Mouse (Mus musculus): ENCODE results near the gene Mfsd4a. TPM values are rescaled to one million over a fixed set of nuclear protein-coding genes. Genes with fewer than 3 reads are reported as not detected.

The Mfsd4a gene
- polyA plus RNA-seq, 1 experiment from 2014 or later, result 8.6 TPM

DNA sequence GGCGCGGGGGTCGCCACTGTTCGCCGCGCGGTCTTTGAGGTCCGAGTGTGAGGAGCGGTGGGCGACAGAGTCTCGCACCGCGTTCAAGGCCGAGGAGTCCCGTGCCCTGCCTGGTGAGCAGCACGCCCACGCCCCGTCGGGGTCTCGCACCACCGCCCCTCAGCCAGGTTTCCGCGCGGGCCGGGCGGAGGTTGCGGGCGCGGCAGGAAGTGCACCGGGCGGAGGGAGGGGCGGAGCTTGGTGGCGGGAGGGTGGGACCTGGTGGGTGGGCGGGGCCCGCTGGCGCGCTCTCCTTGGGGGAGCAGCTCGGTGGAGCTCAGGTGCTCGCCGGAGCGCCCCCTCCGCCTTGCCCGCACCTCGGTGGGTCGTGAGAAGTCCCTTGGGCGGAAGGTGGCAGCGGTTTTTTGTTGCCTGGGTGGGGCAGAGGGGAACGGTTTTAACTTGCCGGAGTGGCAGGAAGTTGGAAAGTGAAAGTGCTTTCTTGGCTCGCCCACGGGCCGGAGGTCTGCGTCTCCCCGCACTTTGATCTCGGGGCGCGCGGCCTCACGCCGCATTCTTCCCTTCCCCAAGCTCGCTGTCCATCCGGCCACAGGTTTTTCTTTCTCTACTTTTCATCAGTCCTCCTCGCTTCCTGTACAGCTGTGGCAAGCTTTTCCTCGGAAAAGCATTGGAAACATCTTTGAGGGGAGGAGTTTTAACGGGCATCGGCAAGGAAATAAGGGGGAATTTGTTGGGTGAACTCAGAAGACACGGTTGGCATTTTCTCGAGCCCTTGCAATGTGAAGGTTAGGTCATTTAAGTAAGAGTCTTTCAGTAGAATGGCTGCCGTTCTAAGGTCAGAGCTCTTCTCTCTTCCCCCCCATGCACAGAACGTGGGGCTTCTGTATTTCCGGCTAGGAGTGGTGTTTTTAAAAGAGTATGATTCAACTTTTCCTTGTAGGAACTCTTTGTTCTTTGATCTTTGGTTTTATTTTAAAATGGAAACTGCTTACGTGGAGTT lies 59.7 kb downstream of the Mfsd4a start:
- peak; percentile 88 for ATAC-seq (ENCODE audit: insufficient number of reproducible peaks, low FRiP score, low TSS enrichment, low read depth)
- Histone ChIP-seq H3K36me3 (ENCODE audit: control insufficient read depth, insufficient read depth, low read length) (no peaks in the 10 kb centered on the region), H3K9me3 (ENCODE audit: control insufficient read depth, low read length) (no peaks in the 10 kb centered on the region), H3K9ac (ENCODE audit: low read length) (peak overlapping the region; percentile 70), H3K4me2 (ENCODE audit: low read depth, severe bottlenecking) (peak overlapping the region; percentile 65), H3K27ac (replicated peaks; ENCODE audit: low read depth, low read length) (peak overlapping the region; percentile 95), H3K4me3 (ENCODE audit: low read depth, low read length) (peak overlapping the region; percentile 58), H3K27me3 (ENCODE audit: control insufficient read depth, insufficient read depth, low read length) (no peaks in the 10 kb centered on the region), H3K4me1 (ENCODE audit: control insufficient read depth, insufficient read depth, low read length) (peaks cover 6% of the 10 kb centered on the region)
- under 1% methylated on average over 61 of the region's 72 CpGs for WGBS
- DNase-seq (ENCODE audit: low spot score), result peak; percentile 93

DNA sequence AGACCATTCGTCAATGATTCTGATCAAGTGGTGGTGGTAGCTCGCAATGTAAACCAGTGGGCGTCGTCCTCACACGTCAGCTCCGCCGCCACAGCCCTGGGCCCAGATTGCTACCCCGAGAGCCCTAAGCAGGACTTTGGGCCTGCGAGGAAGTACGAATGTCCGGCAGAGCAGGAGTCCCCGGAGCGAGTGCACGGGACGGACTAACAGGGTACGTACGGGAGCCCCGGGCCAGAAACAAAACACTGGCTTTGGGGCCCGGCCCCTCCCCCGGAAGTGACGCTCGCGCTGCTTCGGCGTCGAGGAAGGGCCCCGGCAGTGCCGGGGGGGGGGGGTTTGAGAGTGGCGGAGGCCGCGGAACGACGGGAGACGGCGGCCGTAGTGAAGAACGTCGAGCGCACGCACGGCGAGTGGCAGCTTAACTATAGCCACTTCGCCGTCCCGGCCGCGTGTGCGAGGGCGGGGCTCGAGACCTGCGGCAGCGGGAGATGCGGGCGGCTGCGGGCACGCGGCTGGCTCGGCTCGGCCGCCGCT lies 60.5 kb downstream of the Mfsd4a start, which contains the start of gene Elk4:
Elk4 (plus strand) TSS at position 326 of the 534 bp plus-strand sequence.
- ATAC-seq (ENCODE audit: insufficient number of reproducible peaks, low FRiP score, low TSS enrichment, low read depth) (peak; percentile 85), DNase-seq (ENCODE audit: low spot score) (peak; percentile 95)
- Histone ChIP-seq H3K4me2 (ENCODE audit: low read depth, severe bottlenecking) (peak within 1 kb of the TSS; percentile 65), H3K4me1 (ENCODE audit: control insufficient read depth, insufficient read depth, low read length) (peaks cover 6% of the 10 kb centered on the region), H3K9ac (ENCODE audit: low read length) (peak within 1 kb of the TSS; percentile 70), H3K27me3 (ENCODE audit: control insufficient read depth, insufficient read depth, low read length) (no peaks in the 10 kb centered on the region), H3K9me3 (ENCODE audit: control insufficient read depth, low read length) (no peaks in the 10 kb centered on the region), H3K36me3 (ENCODE audit: control insufficient read depth, insufficient read depth, low read length) (no peaks in the 10 kb centered on the region), H3K27ac (replicated peaks; ENCODE audit: low read depth, low read length) (peak within 1 kb of the TSS; percentile 95), H3K4me3 (ENCODE audit: low read depth, low read length) (peak within 1 kb of the TSS; percentile 58)
- WGBS, result under 1% methylated on average over 57 of the region's 61 CpGs

GRCm38 (mm10) chr1:132006721-132007120 lies 61.1 kb downstream of the Mfsd4a start:
- Histone ChIP-seq H3K9ac (ENCODE audit: low read length) (no peak overlapping the region), H3K27me3 (ENCODE audit: control insufficient read depth, insufficient read depth, low read length) (no peaks in the 10 kb centered on the region), H3K27ac (replicated peaks; ENCODE audit: low read depth, low read length) (no peak overlapping the region; the same call in 1 of the 2 replicates), H3K4me2 (ENCODE audit: low read depth, severe bottlenecking) (peak overlapping the region; percentile 65; the same call in 1 of the 2 replicates), H3K36me3 (ENCODE audit: control insufficient read depth, insufficient read depth, low read length) (no peaks in the 10 kb centered on the region), H3K4me1 (ENCODE audit: control insufficient read depth, insufficient read depth, low read length) (peaks cover 6% of the 10 kb centered on the region), H3K4me3 (ENCODE audit: low read depth, low read length) (peak overlapping the region; percentile 58), H3K9me3 (ENCODE audit: control insufficient read depth, low read length) (no peaks in the 10 kb centered on the region)
- ATAC-seq (ENCODE audit: insufficient number of reproducible peaks, low FRiP score, low TSS enrichment, low read depth) (no peak), DNase-seq (ENCODE audit: low spot score) (no peak)
- 36% methylated on average over 5 of the region's 5 CpGs for WGBS

GRCm38 (mm10) chr1:132006046-132006445 lies 61.8 kb downstream of the Mfsd4a start:
- Histone ChIP-seq H3K9ac (ENCODE audit: low read length) (no peak overlapping the region), H3K4me2 (ENCODE audit: low read depth, severe bottlenecking) (no peak overlapping the region), H3K36me3 (ENCODE audit: control insufficient read depth, insufficient read depth, low read length) (no peaks in the 10 kb centered on the region), H3K4me1 (ENCODE audit: control insufficient read depth, insufficient read depth, low read length) (peaks cover 6% of the 10 kb centered on the region), H3K27me3 (ENCODE audit: control insufficient read depth, insufficient read depth, low read length) (no peaks in the 10 kb centered on the region), H3K4me3 (ENCODE audit: low read depth, low read length) (no peak overlapping the region), H3K9me3 (ENCODE audit: control insufficient read depth, low read length) (no peaks in the 10 kb centered on the region), H3K27ac (replicated peaks; ENCODE audit: low read depth, low read length) (no peak overlapping the region)
- 89% methylated on average over 3 of the region's 3 CpGs for WGBS
- ATAC-seq (ENCODE audit: insufficient number of reproducible peaks, low FRiP score, low TSS enrichment, low read depth) (no peak), DNase-seq (ENCODE audit: low spot score) (no peak)

DNA sequence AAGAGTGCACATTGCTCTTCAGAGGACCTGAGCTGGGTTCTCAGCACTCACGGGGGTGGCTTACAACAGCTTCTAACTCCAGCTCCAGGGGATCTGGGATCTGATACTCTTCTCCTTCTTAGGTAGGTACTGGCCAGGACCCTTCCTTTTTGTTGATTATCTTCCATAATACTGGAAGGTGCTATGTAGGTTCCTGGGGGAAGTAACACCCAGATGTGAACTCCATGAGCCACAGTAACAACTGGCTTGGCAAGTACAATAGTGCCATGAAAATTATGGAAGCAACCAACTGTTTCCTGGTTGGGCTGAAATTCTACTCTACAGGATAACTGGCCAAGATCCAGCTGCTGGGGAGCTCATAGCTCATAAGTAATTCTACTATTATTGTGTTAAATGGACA lies 62.4 kb downstream of the Mfsd4a start:
- H3K27me3 ChIP-seq (ENCODE audit: control insufficient read depth, insufficient read depth, low read length), result no peaks in the 10 kb centered on the region
- H3K4me1 ChIP-seq (ENCODE audit: control insufficient read depth, insufficient read depth, low read length), result peaks cover 6% of the 10 kb centered on the region
- no peaks in the 10 kb centered on the region for H3K9me3 ChIP-seq (ENCODE audit: control insufficient read depth, low read length)
- 82% methylated on average over 1 of the region's 1 CpGs for WGBS
- DNase-seq (ENCODE audit: low spot score), result no peak
- no peaks in the 10 kb centered on the region for H3K36me3 ChIP-seq (ENCODE audit: control insufficient read depth, insufficient read depth, low read length)
- H3K9ac ChIP-seq (ENCODE audit: low read length), result no peak overlapping the region
- no peak overlapping the region for H3K4me3 ChIP-seq (ENCODE audit: low read depth, low read length)
- H3K27ac ChIP-seq (replicated peaks; ENCODE audit: low read depth, low read length), result no peak overlapping the region
- H3K4me2 ChIP-seq (ENCODE audit: low read depth, severe bottlenecking), result no peak overlapping the region
- ATAC-seq (ENCODE audit: insufficient number of reproducible peaks, low FRiP score, low TSS enrichment, low read depth), result no peak

DNA sequence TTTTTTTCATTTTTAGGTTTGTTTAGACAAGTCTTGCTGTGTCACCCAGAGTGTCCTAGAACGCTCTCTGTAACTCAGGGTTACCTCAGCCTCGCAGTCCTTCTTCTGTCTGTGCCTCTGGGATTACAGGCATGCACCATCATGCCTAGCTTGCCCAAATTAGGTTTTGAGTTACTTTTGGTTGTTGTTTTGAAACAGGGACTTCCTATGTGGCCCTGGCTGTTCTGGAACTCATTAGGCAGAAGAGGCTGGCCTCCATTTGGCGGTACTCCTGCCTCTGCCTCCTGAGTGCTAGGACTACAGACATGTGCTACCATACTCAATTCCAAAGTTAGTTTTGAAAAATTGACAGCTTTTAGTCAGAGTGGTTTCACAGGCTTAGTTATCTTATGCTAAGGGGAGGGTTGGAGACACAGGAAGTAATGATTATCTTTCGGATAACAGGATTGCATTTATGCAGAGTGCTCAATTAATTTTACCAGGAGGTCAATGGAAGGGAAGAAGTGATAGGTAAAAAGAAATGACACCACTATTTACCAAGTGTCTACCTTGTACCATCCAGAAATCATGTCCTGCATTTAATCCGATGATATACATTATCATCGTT lies 63.2 kb downstream of the Mfsd4a start:
- ATAC-seq (ENCODE audit: insufficient number of reproducible peaks, low FRiP score, low TSS enrichment, low read depth) (no peak), DNase-seq (ENCODE audit: low spot score) (no peak)
- Histone ChIP-seq H3K9me3 (ENCODE audit: control insufficient read depth, low read length) (no peaks in the 10 kb centered on the region), H3K27me3 (ENCODE audit: control insufficient read depth, insufficient read depth, low read length) (no peaks in the 10 kb centered on the region), H3K9ac (ENCODE audit: low read length) (no peak overlapping the region), H3K4me3 (ENCODE audit: low read depth, low read length) (no peak overlapping the region), H3K4me1 (ENCODE audit: control insufficient read depth, insufficient read depth, low read length) (peaks cover 6% of the 10 kb centered on the region), H3K36me3 (ENCODE audit: control insufficient read depth, insufficient read depth, low read length) (no peaks in the 10 kb centered on the region), H3K27ac (replicated peaks; ENCODE audit: low read depth, low read length) (no peak overlapping the region), H3K4me2 (ENCODE audit: low read depth, severe bottlenecking) (no peak overlapping the region)
- 75% methylated on average over 6 of the region's 6 CpGs for WGBS

GRCm38 (mm10) chr1:132003817-132004216 lies 64.0 kb downstream of the Mfsd4a start:
- Histone ChIP-seq H3K36me3 (ENCODE audit: control insufficient read depth, insufficient read depth, low read length) (no peaks in the 10 kb centered on the region), H3K4me3 (ENCODE audit: low read depth, low read length) (no peak overlapping the region), H3K27me3 (ENCODE audit: control insufficient read depth, insufficient read depth, low read length) (no peaks in the 10 kb centered on the region), H3K9ac (ENCODE audit: low read length) (no peak overlapping the region), H3K9me3 (ENCODE audit: control insufficient read depth, low read length) (no peaks in the 10 kb centered on the region), H3K4me1 (ENCODE audit: control insufficient read depth, insufficient read depth, low read length) (peaks cover under 1% of the 10 kb centered on the region), H3K4me2 (ENCODE audit: low read depth, severe bottlenecking) (no peak overlapping the region), H3K27ac (replicated peaks; ENCODE audit: low read depth, low read length) (no peak overlapping the region)
- no peak for DNase-seq (ENCODE audit: low spot score)
- 56% methylated on average over 1 of the region's 1 CpGs for WGBS
- ATAC-seq (ENCODE audit: insufficient number of reproducible peaks, low FRiP score, low TSS enrichment, low read depth), result no peak

DNA sequence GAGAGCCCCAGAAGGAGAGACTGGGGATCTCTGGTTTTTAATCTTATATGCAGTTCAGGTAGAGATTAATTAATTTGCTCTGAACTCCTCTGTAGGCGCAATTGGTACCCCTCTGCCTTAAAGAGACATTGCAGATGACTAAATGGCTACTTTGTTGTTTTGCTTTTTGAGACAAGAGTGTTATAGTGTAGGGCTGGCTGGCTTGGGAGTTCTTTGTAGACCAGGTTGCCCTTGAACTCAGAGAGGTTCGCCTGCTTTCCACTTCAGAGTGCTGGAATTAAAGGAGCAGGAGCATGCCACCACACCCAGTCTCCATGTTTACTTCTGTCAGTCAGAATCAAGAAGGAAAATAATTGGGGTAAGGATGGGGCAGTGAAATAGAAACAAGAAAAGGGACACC lies 64.8 kb downstream of the Mfsd4a start:
- no peaks in the 10 kb centered on the region for H3K4me1 ChIP-seq (ENCODE audit: control insufficient read depth, insufficient read depth, low read length)
- WGBS, result 63% methylated on average over 2 of the region's 2 CpGs
- no peak overlapping the region for H3K27ac ChIP-seq (replicated peaks; ENCODE audit: low read depth, low read length)
- no peak for DNase-seq (ENCODE audit: low spot score)
- H3K9me3 ChIP-seq (ENCODE audit: control insufficient read depth, low read length), result no peaks in the 10 kb centered on the region
- H3K4me3 ChIP-seq (ENCODE audit: low read depth, low read length), result no peak overlapping the region
- H3K9ac ChIP-seq (ENCODE audit: low read length), result no peak overlapping the region
- no peak for ATAC-seq (ENCODE audit: insufficient number of reproducible peaks, low FRiP score, low TSS enrichment, low read depth)
- no peak overlapping the region for H3K4me2 ChIP-seq (ENCODE audit: low read depth, severe bottlenecking)
- H3K36me3 ChIP-seq (ENCODE audit: control insufficient read depth, insufficient read depth, low read length), result no peaks in the 10 kb centered on the region
- no peaks in the 10 kb centered on the region for H3K27me3 ChIP-seq (ENCODE audit: control insufficient read depth, insufficient read depth, low read length)
